Mouse (Mus musculus) ovary, postnatal 10 days (tissue): ENCODE measurements around the gene Cdk2.

Experiments used
- DNase-seq: peaks from one replicate; pipeline ENCODE4 v3.0.0; 2022; ENCODE audit warnings: low spot score

Gene Cdk2

GRCm38 (mm10) chr10:128703895-128704294 lies 936 bp downstream of the Cdk2 start, which contains the start of gene Pmel:
TSS of gene Pmel (plus strand) at chr10:128704195.
- DNase-seq, result no peak

- no peak for DNase-seq
These were observed 2.4 kb downstream of the Cdk2 start for GRCm38 (mm10) chr10:128702328-128703007.

GRCm38 (mm10) chr10:128700712-128701111 lies 4.1 kb downstream of the Cdk2 start:
- no peak for DNase-seq

- DNase-seq, result no peak
These were observed 5.2 kb downstream of the Cdk2 start for GRCm38 (mm10) chr10:128699611-128700010.

GRCm38 (mm10) chr10:128699006-128699405 lies 5.8 kb downstream of the Cdk2 start:
- DNase-seq, result no peak

- DNase-seq, result no peak
These were observed 7.6 kb downstream of the Cdk2 start for GRCm38 (mm10) chr10:128697072-128697725.

- DNase-seq, result peak; percentile 97
These were observed 8.6 kb downstream of the Cdk2 start, which contains the start of gene Rab5b for GRCm38 (mm10) chr10:128695992-128696807. TSS of gene Rab5b (minus strand) at chr10:128696264.

GRCm38 (mm10) chr10:128695411-128695991 lies 9.3 kb downstream of the Cdk2 start:
- DNase-seq, result no peak

GRCm38 (mm10) chr10:128674469-128675008 lies 30.3 kb downstream of the Cdk2 start:
- no peak for DNase-seq

- peak; percentile 51 for DNase-seq
These were observed 30.9 kb downstream of the Cdk2 start, which contains the start of gene Suox for GRCm38 (mm10) chr10:128673763-128674468. TSS of gene Suox (minus strand) at chr10:128674073.

GRCm38 (mm10) chr10:128671148-128671547 lies 33.7 kb downstream of the Cdk2 start:
- DNase-seq, result no peak

GRCm38 (mm10) chr10:128668790-128669672 lies 35.8 kb downstream of the Cdk2 start:
- peak; percentile 15 for DNase-seq

- DNase-seq, result no peak
These were observed 39.0 kb downstream of the Cdk2 start for GRCm38 (mm10) chr10:128665806-128666205.

GRCm38 (mm10) chr10:128665307-128665706 lies 39.5 kb downstream of the Cdk2 start:
- DNase-seq, result no peak

GRCm38 (mm10) chr10:128664808-128665207 lies 40.0 kb downstream of the Cdk2 start:
- no peak for DNase-seq

- no peak for DNase-seq
These were observed 41.2 kb downstream of the Cdk2 start for GRCm38 (mm10) chr10:128663441-128664220.

GRCm38 (mm10) chr10:128662465-128662864 lies 42.4 kb downstream of the Cdk2 start:
- DNase-seq, result no peak

GRCm38 (mm10) chr10:128659490-128659889 lies 45.3 kb downstream of the Cdk2 start:
- DNase-seq, result no peak

- no peak for DNase-seq
These were observed 47.0 kb downstream of the Cdk2 start for GRCm38 (mm10) chr10:128657844-128658243.
